Mouse (Mus musculus) kidney, embryonic 14.5 days (tissue): ENCODE data around the gene Nutf2-ps1. TPM values are rescaled to one million over a fixed set of nuclear protein-coding genes. Genes with fewer than 3 reads are reported as not detected.
A peak's percentile ranks its signal among the peaks of the same experiment; 100 is the strongest.

Experiments
- ATAC-seq: fragments of 200-750 bp; cut with Nextera tagmentation; 2 replicates; pipeline ENCODE4 v1.8.0; 2017; ENCODE audit warnings: moderate number of reproducible peaks, mild to moderate bottlenecking, moderate TSS enrichment, moderate library complexity; ENCODE audit not compliant: low FRiP score, low TSS enrichment
- H3K27ac ChIP-seq: fragments of 300-500 bp; sonication (generic); 2 replicates; pipeline ENCODE4 v1.5.1; 2014; ENCODE audit warnings: low read depth, mild to moderate bottlenecking, low read length, moderate library complexity, mixed read lengths
- H3K27me3 ChIP-seq: fragments of 300-500 bp; sonication (generic); 2 replicates; pipeline ENCODE4 v1.6.1; 2014; ENCODE audit warnings: mild to moderate bottlenecking, low read length; ENCODE audit not compliant: control insufficient read depth, insufficient read depth
- H3K36me3 ChIP-seq: fragments of 300-500 bp; sonication (generic); 2 replicates; pipeline ENCODE4 v1.6.1; 2014; ENCODE audit warnings: low read length, mixed read lengths; ENCODE audit not compliant: control insufficient read depth, insufficient read depth
- H3K4me1 ChIP-seq: fragments of 300-500 bp; sonication (generic); 2 replicates; pipeline ENCODE4 v1.6.1; 2014; ENCODE audit warnings: low read length, mixed read lengths; ENCODE audit not compliant: control insufficient read depth, insufficient read depth
- H3K4me2 ChIP-seq: fragments of 300-500 bp; sonication (generic); replicated peaks from 2 replicates; pipeline ENCODE4 v1.6.1; 2014; ENCODE audit warnings: low read depth, mild to moderate bottlenecking, low read length
- H3K4me3 ChIP-seq: fragments of 300-500 bp; sonication (generic); 2 replicates; pipeline ENCODE4 v1.5.1; 2014; ENCODE audit warnings: mild to moderate bottlenecking, low read length
- H3K9ac ChIP-seq: fragments of 300-500 bp; sonication (generic); 2 replicates; pipeline ENCODE4 v1.6.1; 2014; ENCODE audit warnings: low read depth, mild to moderate bottlenecking, low read length, moderate library complexity
- H3K9me3 ChIP-seq: fragments of 300-500 bp; sonication (generic); 2 replicates; pipeline ENCODE4 v1.6.1; 2016; ENCODE audit warnings: low read length; ENCODE audit not compliant: control insufficient read depth
- WGBS: fragments of 180-500 bp; shearing (Covaris S2); extraction: QIAGEN DNeasy Blood & Tissue Kit; methylation state at CpG from one replicate; pipeline ENCODE4 v1.1.7; 2014; 5-methylcytosine and 5-hydroxymethylcytosine counted together
- polyA plus RNA-seq: library from polyadenylated mRNA; unstranded; fragments of >200 nt; fragmentation: Nextera tagmentation; extraction: Ambion mirVana; gene quantifications from 2 replicates; pipeline ENCODE4 v1.2.1, GENCODE M21; 2014

Gene Nutf2-ps1
- polyA plus RNA-seq, 1 experiment from 2014 or later: 431 TPM

DNA sequence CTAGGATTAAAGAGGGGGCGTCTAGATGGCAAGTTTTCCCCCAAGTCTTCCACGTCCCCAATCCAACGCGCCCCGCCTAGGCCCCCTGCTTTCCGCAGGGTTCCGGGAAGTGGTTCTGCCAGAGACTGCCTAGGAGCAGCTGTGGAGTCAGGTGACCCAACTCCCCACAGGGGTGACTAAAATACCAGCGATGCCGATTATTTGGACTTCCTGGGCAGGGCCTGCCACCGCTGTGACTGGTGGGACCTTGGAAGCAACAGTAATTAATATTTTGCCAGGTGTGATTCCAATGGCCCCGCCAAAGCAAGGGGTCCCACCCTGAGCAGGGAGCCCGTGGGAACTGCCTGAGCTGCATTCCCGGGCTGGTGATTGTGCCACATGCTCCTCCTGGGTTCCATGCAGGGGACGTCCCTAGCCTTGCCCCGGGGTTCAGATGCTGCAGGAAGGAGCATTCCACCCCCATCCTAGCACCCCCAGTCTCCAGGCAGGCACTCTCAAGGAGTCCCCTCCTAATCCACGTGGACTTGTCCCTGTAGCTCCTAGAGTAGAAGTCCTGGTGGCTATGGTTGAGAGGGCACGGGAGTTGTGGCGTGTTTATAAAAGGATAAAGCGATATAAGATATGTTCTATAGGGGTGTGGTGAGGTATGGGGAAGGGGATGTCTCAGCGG is 31.5 kb downstream of the Nutf2-ps1 start:
- Histone ChIP-seq H3K36me3 (no peaks in the 10 kb centered on the region), H3K4me3 (peak overlapping the region; percentile 16; the same call in 1 of the 2 replicates), H3K27ac (no peak overlapping the region), H3K9ac (peak overlapping the region; percentile 18; the same call in 1 of the 2 replicates), H3K4me1 (peaks cover 12% of the 10 kb centered on the region; the same call in 1 of the 2 replicates), H3K9me3 (peaks cover 3% of the 10 kb centered on the region; the same call in 1 of the 2 replicates), H3K27me3 (no peaks in the 10 kb centered on the region), H3K4me2 (peak overlapping the region; percentile 43)
- peak; percentile 47 for ATAC-seq
- 25% methylated on average over 20 of the region's 20 CpGs for WGBS

DNA sequence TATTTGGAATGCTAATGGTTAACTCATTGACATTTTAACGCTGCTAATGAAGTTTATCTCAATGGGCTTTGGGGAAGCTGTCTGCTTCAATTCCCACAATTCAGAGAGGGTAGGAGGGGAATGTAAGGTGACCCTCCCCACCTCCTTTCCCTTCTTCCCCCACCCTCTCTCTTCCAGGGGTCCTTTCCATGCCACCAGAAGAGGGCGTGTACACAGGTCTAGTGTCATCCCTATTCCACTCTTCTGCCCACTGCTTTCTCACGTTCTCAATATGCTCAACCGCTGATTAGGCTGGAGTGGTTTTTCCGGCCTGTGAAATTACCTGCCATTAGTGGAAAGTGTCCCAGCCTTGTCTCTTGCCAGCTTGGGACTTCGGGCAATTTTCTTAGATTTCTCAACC is 32.0 kb downstream of the Nutf2-ps1 start:
- peak overlapping the region; percentile 43 for H3K4me2 ChIP-seq
- H3K4me1 ChIP-seq: peaks cover 17% of the 10 kb centered on the region
- no peak overlapping the region for H3K27ac ChIP-seq
- ATAC-seq: no peak
- peaks cover 3% of the 10 kb centered on the region; the same call in 1 of the 2 replicates for H3K9me3 ChIP-seq
- 31% methylated on average over 6 of the region's 6 CpGs for WGBS
- no peaks in the 10 kb centered on the region for H3K27me3 ChIP-seq
- H3K36me3 ChIP-seq: no peaks in the 10 kb centered on the region
- peak overlapping the region; percentile 18; the same call in 1 of the 2 replicates for H3K9ac ChIP-seq
- peak overlapping the region; percentile 16; the same call in 1 of the 2 replicates for H3K4me3 ChIP-seq

DNA sequence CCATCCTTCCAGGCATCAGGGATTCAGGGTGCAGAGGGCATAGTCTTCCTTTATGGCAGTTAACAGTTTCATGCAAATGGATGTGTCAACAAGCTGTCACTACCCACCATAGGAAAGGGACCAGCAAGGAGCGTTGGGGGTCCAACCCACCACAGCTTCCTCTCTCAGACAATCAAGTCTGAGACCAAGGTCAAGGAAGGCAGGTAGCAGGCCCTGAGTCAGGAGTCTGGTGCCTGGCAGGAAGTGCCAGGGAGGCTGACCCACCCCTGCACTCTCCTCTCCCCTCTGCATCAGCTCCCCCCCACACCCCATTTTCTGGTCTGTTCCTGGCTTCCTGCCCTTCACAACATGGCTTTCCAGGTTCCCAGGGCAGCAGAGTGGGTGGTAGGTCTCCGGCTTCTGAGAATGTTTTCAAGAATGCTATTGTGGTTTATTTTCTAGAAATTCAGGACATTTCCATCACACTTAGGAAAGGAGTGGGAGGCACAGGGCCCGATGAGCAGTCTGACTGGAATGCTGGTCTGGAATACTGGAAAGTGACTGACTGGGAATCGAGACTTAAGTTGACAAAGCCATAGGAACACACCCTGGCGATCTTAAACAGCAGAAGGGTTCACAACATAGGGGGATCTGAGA is 33.8 kb downstream of the Nutf2-ps1 start:
- Histone ChIP-seq H3K36me3 (no peaks in the 10 kb centered on the region), H3K9ac (no peak overlapping the region)
- ATAC-seq: no peak

DNA sequence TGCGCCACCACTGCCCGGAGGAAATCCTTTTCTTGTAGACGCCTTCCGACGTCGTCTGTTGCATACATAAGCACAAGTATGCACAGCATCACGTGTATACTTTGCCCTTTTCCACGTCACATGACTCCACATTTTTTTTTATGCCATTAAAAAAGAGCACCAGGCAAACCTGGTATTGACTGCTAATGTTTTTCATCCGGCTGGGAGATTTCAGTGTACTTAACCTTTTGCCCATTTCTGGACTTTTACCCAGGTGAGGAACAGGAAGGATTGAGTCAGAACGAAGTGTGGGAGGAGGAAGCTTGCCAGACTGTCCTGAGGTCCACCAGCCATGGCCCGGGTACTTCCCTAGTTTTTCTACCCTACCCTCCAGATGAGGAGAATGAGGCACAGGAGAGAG is 34.5 kb downstream of the Nutf2-ps1 start:
- no peak overlapping the region for H3K27ac ChIP-seq
- no peak overlapping the region for H3K9ac ChIP-seq
- H3K36me3 ChIP-seq: no peaks in the 10 kb centered on the region
- WGBS: 81% methylated on average over 11 of the region's 11 CpGs
- no peak overlapping the region for H3K4me2 ChIP-seq
- peaks cover 17% of the 10 kb centered on the region for H3K4me1 ChIP-seq
- H3K4me3 ChIP-seq: no peak overlapping the region
- H3K9me3 ChIP-seq: no peaks in the 10 kb centered on the region
- no peak for ATAC-seq
- peaks cover 3% of the 10 kb centered on the region; the same call in 1 of the 2 replicates for H3K27me3 ChIP-seq

More for the DNA sequence above, 33.8 kb downstream of the Nutf2-ps1 start:
- Histone ChIP-seq H3K27me3 (peaks cover 3% of the 10 kb centered on the region; the same call in 1 of the 2 replicates), H3K4me1 (peaks cover 17% of the 10 kb centered on the region), H3K9me3 (no peaks in the 10 kb centered on the region), H3K27ac (no peak overlapping the region), H3K4me2 (no peak overlapping the region), H3K4me3 (no peak overlapping the region)
- WGBS: 56% methylated on average over 5 of the region's 5 CpGs

DNA sequence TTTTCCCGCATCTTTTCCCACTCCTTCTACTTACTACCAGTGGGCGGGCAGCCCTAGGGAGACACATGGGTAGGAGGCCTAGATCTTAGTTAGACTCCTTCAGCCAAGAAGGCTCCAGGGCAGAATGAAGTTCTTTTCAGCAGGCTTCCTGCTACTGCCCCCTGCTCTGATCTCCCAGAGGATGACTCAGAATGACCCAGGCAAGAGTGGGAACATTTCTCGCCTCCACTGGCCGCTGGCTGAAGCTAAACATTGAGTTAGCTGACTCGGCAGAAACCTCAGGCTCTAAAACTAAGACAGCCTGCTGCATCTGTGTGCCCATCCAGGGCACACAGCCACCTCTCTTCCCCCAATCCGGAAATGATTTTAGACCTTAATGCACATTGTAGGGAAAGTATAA is 36.1 kb downstream of the Nutf2-ps1 start:
- no peak for ATAC-seq
- H3K36me3 ChIP-seq: no peaks in the 10 kb centered on the region
- peaks cover 17% of the 10 kb centered on the region for H3K4me1 ChIP-seq
- H3K4me2 ChIP-seq: no peak overlapping the region
- H3K4me3 ChIP-seq: no peak overlapping the region
- no peaks in the 10 kb centered on the region for H3K9me3 ChIP-seq
- H3K27ac ChIP-seq: no peak overlapping the region
- WGBS: 30% methylated on average over 6 of the region's 6 CpGs
- peaks cover 3% of the 10 kb centered on the region; the same call in 1 of the 2 replicates for H3K27me3 ChIP-seq
- no peak overlapping the region for H3K9ac ChIP-seq

DNA sequence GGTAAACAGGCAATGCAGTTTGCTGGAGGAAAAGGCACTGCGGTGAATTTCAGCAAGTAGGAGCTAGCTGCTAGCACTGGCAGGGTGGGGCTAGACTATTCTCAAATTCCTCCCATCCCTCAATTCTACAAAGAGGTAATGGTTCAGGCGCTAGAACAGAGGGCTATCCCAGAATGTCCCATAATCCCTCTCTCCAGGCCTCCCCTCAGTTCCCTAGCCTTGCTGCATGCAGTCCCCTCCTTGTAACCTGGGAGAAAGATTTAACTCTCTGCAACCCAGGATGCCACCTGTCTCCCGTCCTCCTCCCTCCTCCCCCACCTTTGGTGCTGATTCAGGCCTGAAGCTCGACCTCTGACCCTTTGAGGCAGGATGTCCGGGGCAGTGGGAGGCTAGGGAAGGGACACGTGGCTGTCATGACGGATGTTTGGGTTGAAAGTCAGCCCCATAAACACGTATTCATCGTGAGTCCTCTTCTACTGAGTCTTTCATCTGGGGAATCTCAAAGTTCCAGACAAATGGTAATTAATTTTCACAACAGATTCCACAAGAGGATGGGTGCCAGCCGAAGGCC is 36.6 kb downstream of the Nutf2-ps1 start:
- H3K4me1 ChIP-seq: peaks cover 13% of the 10 kb centered on the region
- no peaks in the 10 kb centered on the region for H3K9me3 ChIP-seq
- 25% methylated on average over 10 of the region's 10 CpGs for WGBS
- no peak overlapping the region for H3K9ac ChIP-seq
- H3K4me3 ChIP-seq: no peak overlapping the region
- H3K4me2 ChIP-seq: no peak overlapping the region
- no peak for ATAC-seq
- H3K27me3 ChIP-seq: peaks cover 3% of the 10 kb centered on the region; the same call in 1 of the 2 replicates
- no peak overlapping the region for H3K27ac ChIP-seq
- no peaks in the 10 kb centered on the region for H3K36me3 ChIP-seq

DNA sequence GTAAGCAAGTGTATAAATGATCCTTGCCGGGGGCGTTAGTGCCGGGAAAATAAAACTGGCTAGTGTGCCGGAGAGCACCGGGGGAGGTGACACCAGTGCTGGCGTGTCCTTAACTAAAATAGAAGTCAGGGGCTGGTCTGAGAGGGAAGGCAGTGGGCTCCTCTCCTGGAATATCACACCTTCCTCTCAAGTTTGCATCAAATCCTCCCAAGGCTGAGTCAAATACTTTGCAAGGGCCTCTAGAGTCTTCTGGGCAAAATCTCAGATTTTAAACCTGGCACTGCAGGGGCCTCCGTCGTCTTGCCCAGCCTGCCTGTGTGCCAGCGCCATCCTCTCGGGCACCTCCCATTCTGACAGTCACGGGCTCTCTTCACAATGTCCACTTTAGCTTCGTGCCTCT is 37.9 kb downstream of the Nutf2-ps1 start:
- Histone ChIP-seq H3K27me3 (peaks cover 3% of the 10 kb centered on the region; the same call in 1 of the 2 replicates), H3K4me3 (no peak overlapping the region), H3K4me1 (peaks cover 11% of the 10 kb centered on the region), H3K9me3 (no peaks in the 10 kb centered on the region), H3K27ac (no peak overlapping the region), H3K36me3 (no peaks in the 10 kb centered on the region), H3K4me2 (no peak overlapping the region), H3K9ac (0 out of 2 replicates have a peak overlapping the region, but pooled peaks have one; percentile 18)
- no peak for ATAC-seq
- WGBS: 58% methylated on average over 12 of the region's 12 CpGs

DNA sequence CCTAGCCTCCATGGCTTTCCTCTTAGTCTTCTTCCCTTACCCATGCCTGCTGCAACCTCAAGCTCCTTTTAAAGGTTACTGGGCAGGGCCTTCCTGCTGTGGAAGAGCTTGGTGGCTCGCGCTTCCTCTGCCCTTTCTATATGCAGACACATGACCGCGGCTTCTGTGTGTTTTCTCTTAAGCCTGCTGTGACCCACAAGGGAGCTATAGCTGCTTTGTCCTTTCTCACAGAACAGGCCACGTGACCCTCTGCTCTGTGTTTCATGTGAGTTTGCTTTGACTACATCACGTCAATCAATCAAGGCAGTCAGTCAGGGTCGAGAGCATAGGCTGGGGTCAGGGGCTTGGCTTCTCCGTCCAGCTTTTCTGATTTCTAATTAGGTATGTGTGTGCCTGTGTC is 41.3 kb downstream of the Nutf2-ps1 start:
- H3K27ac ChIP-seq: no peak overlapping the region
- peaks cover 7% of the 10 kb centered on the region for H3K4me1 ChIP-seq
- H3K4me3 ChIP-seq: no peak overlapping the region
- H3K4me2 ChIP-seq: no peak overlapping the region
- no peak overlapping the region for H3K9ac ChIP-seq
- WGBS: 50% methylated on average over 8 of the region's 8 CpGs
- no peak for ATAC-seq
- no peaks in the 10 kb centered on the region; the same call in 1 of the 2 replicates for H3K36me3 ChIP-seq
- peaks cover 3% of the 10 kb centered on the region; the same call in 1 of the 2 replicates for H3K27me3 ChIP-seq
- H3K9me3 ChIP-seq: no peaks in the 10 kb centered on the region
